Mouse (Mus musculus): ENCODE measurements around the gene Cand2.

The Cand2 gene

GRCm38 (mm10) chr6:115774501-115774921 lies at the start of gene Cand2:
Gene Cand2 (plus strand): TSS chr6:115774538.
- CTCF ChIA-PET, result no interaction called here

- CTCF ChIA-PET, result interaction anchor here (1.3 kb wide), 1 partner anchor 12 kb away, joined by 3 read pairs; no protein-coding TSS in a partner anchor
Measured at GRCm38 (mm10) chr6:115727108-115727507, 47.2 kb upstream of the Cand2 start.

GRCm38 (mm10) chr6:115727570-115727969 lies 46.8 kb upstream of the Cand2 start:
- CTCF ChIA-PET, result interaction anchor here (0.5 to 1.3 kb wide), 2 partner anchors 11 to 289 kb away, joined by 3 to 6 read pairs; no protein-coding TSS in a partner anchor

- CTCF ChIA-PET, result interaction anchor here (0.5 to 0.6 kb wide), 2 partner anchors 10 kb away, joined by 3 read pairs; no protein-coding TSS in a partner anchor
Measured at GRCm38 (mm10) chr6:115730560-115731342, 43.6 kb upstream of the Cand2 start.

- CTCF ChIA-PET, result no interaction called here
Measured at GRCm38 (mm10) chr6:115732341-115732928, 41.9 kb upstream of the Cand2 start.

GRCm38 (mm10) chr6:115734909-115735308 lies 39.4 kb upstream of the Cand2 start:
- CTCF ChIA-PET, result no interaction called here

- CTCF ChIA-PET, result interaction anchor here (0.9 kb wide), 1 partner anchor 12 kb away, joined by 3 read pairs; no protein-coding TSS in a partner anchor
Measured at GRCm38 (mm10) chr6:115739056-115739455, 35.3 kb upstream of the Cand2 start.

GRCm38 (mm10) chr6:115743569-115743968 lies 30.8 kb upstream of the Cand2 start:
- CTCF ChIA-PET, result no interaction called here

GRCm38 (mm10) chr6:115746326-115746725 lies 28.0 kb upstream of the Cand2 start:
- CTCF ChIA-PET, result no interaction called here

- CTCF ChIA-PET, result no interaction called here
Measured at GRCm38 (mm10) chr6:115755536-115755935, 18.8 kb upstream of the Cand2 start.

- CTCF ChIA-PET, result no interaction called here
Measured at GRCm38 (mm10) chr6:115758981-115759435, 15.3 kb upstream of the Cand2 start.

- CTCF ChIA-PET, result interaction anchor here (0.6 kb wide), 1 partner anchor 151 kb away, joined by 3 read pairs; no protein-coding TSS in a partner anchor
Measured at GRCm38 (mm10) chr6:115759461-115759860, 14.9 kb upstream of the Cand2 start.

GRCm38 (mm10) chr6:115760137-115760536 lies 14.2 kb upstream of the Cand2 start:
- CTCF ChIA-PET, result no interaction called here

GRCm38 (mm10) chr6:115760982-115761381 lies 13.4 kb upstream of the Cand2 start:
- CTCF ChIA-PET, result interaction anchor here (0.7 kb wide), 2 partner anchors 11 to 863 kb away, joined by 4 to 15 read pairs; no protein-coding TSS in a partner anchor

GRCm38 (mm10) chr6:115761995-115762756 lies 12.2 kb upstream of the Cand2 start, which contains the start of gene Tmem40:
Gene Tmem40 (minus strand): TSS chr6:115762410.
- CTCF ChIA-PET, result no interaction called here

- CTCF ChIA-PET, result no interaction called here
Measured at GRCm38 (mm10) chr6:115764179-115764578, 10.2 kb upstream of the Cand2 start.

GRCm38 (mm10) chr6:115767357-115767756 lies 7.0 kb upstream of the Cand2 start:
- CTCF ChIA-PET, result no interaction called here

GRCm38 (mm10) chr6:115768207-115768606 lies 6.1 kb upstream of the Cand2 start:
- CTCF ChIA-PET, result interaction anchor here (0.7 to 0.9 kb wide), 2 partner anchors 161 to 872 kb away, joined by 3 read pairs; no protein-coding TSS in a partner anchor

GRCm38 (mm10) chr6:115770059-115770670 lies 4.2 kb upstream of the Cand2 start:
- CTCF ChIA-PET, result interaction anchor here (0.6 kb wide), 2 partner anchors 35 to 157 kb away, joined by 3 read pairs; no protein-coding TSS in a partner anchor

- CTCF ChIA-PET, result interaction anchor here (0.6 kb wide), 2 partner anchors 35 to 156 kb away, joined by 3 read pairs; no protein-coding TSS in a partner anchor
Measured at GRCm38 (mm10) chr6:115770852-115771251, 3.5 kb upstream of the Cand2 start.

- CTCF ChIA-PET, result interaction anchor here (0.6 kb wide), 1 partner anchor 11 kb away, joined by 4 read pairs; no protein-coding TSS in a partner anchor
Measured at GRCm38 (mm10) chr6:115772201-115772600, 2.1 kb upstream of the Cand2 start.
